Mouse (Mus musculus): Measurements from ENCODE around the gene Gstm3. TPM values are rescaled to one million over a fixed set of nuclear protein-coding genes. Genes with fewer than 3 reads are reported as not detected.

Gene Gstm3
- polyA plus RNA-seq, 1 experiment: not detected

GRCm38 (mm10) chr3:107931670-107932069 is 37.4 kb downstream of the Gstm3 start, which contains the start of gene Gstm7:
TSS of gene Gstm7 (minus strand) at chr3:107931817.
- H3K79me2 ChIP-seq (ENCODE audit: control insufficient read depth, insufficient read depth): no peaks in the 10 kb centered on the region
- H3K36me3 ChIP-seq (ENCODE audit: control insufficient read depth, insufficient read depth): no peaks in the 10 kb centered on the region
- H3K4me3 ChIP-seq (ENCODE audit: insufficient read depth, poor library complexity, severe bottlenecking): no peak within 1 kb of the TSS
- peaks cover 10% of the 10 kb centered on the region for H3K27me3 ChIP-seq (ENCODE audit: control insufficient read depth, insufficient read depth, insufficient read length)
- H3ac ChIP-seq (ENCODE audit: control insufficient read depth, insufficient read length, low read depth): no peak within 1 kb of the TSS
- no peaks in the 10 kb centered on the region for H3K79me3 ChIP-seq (ENCODE audit: low read depth)
- TF ChIP-seq FOSL1 (IDR thresholded peaks at IDR 0.05; ENCODE audit: insufficient read depth, low read length, poor library complexity, severe bottlenecking) (no peak), MAX (IDR thresholded peaks at IDR 0.05) (no peak), MYOG (IDR thresholded peaks at IDR 0.05; ENCODE audit: control insufficient read depth, extremely low read depth, insufficient read length) (no peak), CEBPB (IDR thresholded peaks at IDR 0.05; ENCODE audit: low read depth) (no peak), MYOD1 (IDR thresholded peaks at IDR 0.05; ENCODE audit: control insufficient read depth, insufficient read length, low read depth) (no peak), CTCF (IDR thresholded peaks at IDR 0.05; ENCODE audit: control insufficient read depth, insufficient read depth, insufficient read length) (no peak), USF1 (IDR thresholded peaks at IDR 0.05; ENCODE audit: low read depth) (no peak)

- H3K4me3 ChIP-seq (ENCODE audit: insufficient read depth, poor library complexity, severe bottlenecking): no peak overlapping the region
- no peaks in the 10 kb centered on the region for H3K79me2 ChIP-seq (ENCODE audit: control insufficient read depth, insufficient read depth)
- TF ChIP-seq MYOG (IDR thresholded peaks at IDR 0.05; ENCODE audit: control insufficient read depth, extremely low read depth, insufficient read length): no peak
- no peak for TF ChIP-seq FOSL1 (IDR thresholded peaks at IDR 0.05; ENCODE audit: insufficient read depth, low read length, poor library complexity, severe bottlenecking)
- no peak for TF ChIP-seq USF1 (IDR thresholded peaks at IDR 0.05; ENCODE audit: low read depth)
- TF ChIP-seq MYOD1 (IDR thresholded peaks at IDR 0.05; ENCODE audit: control insufficient read depth, insufficient read length, low read depth): no peak
- TF ChIP-seq CTCF (IDR thresholded peaks at IDR 0.05; ENCODE audit: control insufficient read depth, insufficient read depth, insufficient read length): no peak
Observed at GRCm38 (mm10) chr3:107931134-107931533, 37.9 kb downstream of the Gstm3 start.

GRCm38 (mm10) chr3:107929731-107930130 is 39.4 kb downstream of the Gstm3 start:
- TF ChIP-seq FOSL1 (IDR thresholded peaks at IDR 0.05; ENCODE audit: insufficient read depth, low read length, poor library complexity, severe bottlenecking) (no peak), MAX (IDR thresholded peaks at IDR 0.05) (no peak), MYOG (IDR thresholded peaks at IDR 0.05; ENCODE audit: control insufficient read depth, extremely low read depth, insufficient read length) (no peak), CEBPB (IDR thresholded peaks at IDR 0.05; ENCODE audit: low read depth) (no peak), MYOD1 (IDR thresholded peaks at IDR 0.05; ENCODE audit: control insufficient read depth, insufficient read length, low read depth) (no peak), CTCF (IDR thresholded peaks at IDR 0.05; ENCODE audit: control insufficient read depth, insufficient read depth, insufficient read length) (no peak), USF1 (IDR thresholded peaks at IDR 0.05; ENCODE audit: low read depth) (no peak)
- Histone ChIP-seq H3K79me2 (ENCODE audit: control insufficient read depth, insufficient read depth) (no peaks in the 10 kb centered on the region), H3K79me3 (ENCODE audit: low read depth) (no peaks in the 10 kb centered on the region), H3K27me3 (ENCODE audit: control insufficient read depth, insufficient read depth, insufficient read length) (peaks cover 15% of the 10 kb centered on the region), H3K36me3 (ENCODE audit: control insufficient read depth, insufficient read depth) (no peaks in the 10 kb centered on the region), H3ac (ENCODE audit: control insufficient read depth, insufficient read length, low read depth) (no peak overlapping the region), H3K4me3 (ENCODE audit: insufficient read depth, poor library complexity, severe bottlenecking) (no peak overlapping the region)

More at GRCm38 (mm10) chr3:107931134-107931533, 37.9 kb downstream of the Gstm3 start:
- H3K79me3 ChIP-seq (ENCODE audit: low read depth): no peaks in the 10 kb centered on the region
- H3K36me3 ChIP-seq (ENCODE audit: control insufficient read depth, insufficient read depth): no peaks in the 10 kb centered on the region
- H3K27me3 ChIP-seq (ENCODE audit: control insufficient read depth, insufficient read depth, insufficient read length): peaks cover 10% of the 10 kb centered on the region
- no peak overlapping the region for H3ac ChIP-seq (ENCODE audit: control insufficient read depth, insufficient read length, low read depth)

- no peaks in the 10 kb centered on the region for H3K79me2 ChIP-seq (ENCODE audit: control insufficient read depth, insufficient read depth)
- H3ac ChIP-seq (ENCODE audit: control insufficient read depth, insufficient read length, low read depth): no peak overlapping the region
- no peak overlapping the region for H3K4me3 ChIP-seq (ENCODE audit: insufficient read depth, poor library complexity, severe bottlenecking)
Observed at GRCm38 (mm10) chr3:107929243-107929642, 39.8 kb downstream of the Gstm3 start.

GRCm38 (mm10) chr3:107928691-107929090 is 40.4 kb downstream of the Gstm3 start:
- no peak overlapping the region for H3ac ChIP-seq (ENCODE audit: control insufficient read depth, insufficient read length, low read depth)
- H3K36me3 ChIP-seq (ENCODE audit: control insufficient read depth, insufficient read depth): no peaks in the 10 kb centered on the region
- TF ChIP-seq MYOD1 (IDR thresholded peaks at IDR 0.05; ENCODE audit: control insufficient read depth, insufficient read length, low read depth) (no peak), CTCF (IDR thresholded peaks at IDR 0.05; ENCODE audit: control insufficient read depth, insufficient read depth, insufficient read length) (no peak), MAX (IDR thresholded peaks at IDR 0.05) (no peak), USF1 (IDR thresholded peaks at IDR 0.05; ENCODE audit: low read depth) (no peak), MYOG (IDR thresholded peaks at IDR 0.05; ENCODE audit: control insufficient read depth, extremely low read depth, insufficient read length) (no peak), FOSL1 (IDR thresholded peaks at IDR 0.05; ENCODE audit: insufficient read depth, low read length, poor library complexity, severe bottlenecking) (no peak), CEBPB (IDR thresholded peaks at IDR 0.05; ENCODE audit: low read depth) (no peak)
- no peaks in the 10 kb centered on the region for H3K79me3 ChIP-seq (ENCODE audit: low read depth)
- H3K79me2 ChIP-seq (ENCODE audit: control insufficient read depth, insufficient read depth): no peaks in the 10 kb centered on the region
- H3K27me3 ChIP-seq (ENCODE audit: control insufficient read depth, insufficient read depth, insufficient read length): peaks cover 9% of the 10 kb centered on the region
- no peak overlapping the region for H3K4me3 ChIP-seq (ENCODE audit: insufficient read depth, poor library complexity, severe bottlenecking)

More at GRCm38 (mm10) chr3:107929243-107929642, 39.8 kb downstream of the Gstm3 start:
- no peak for TF ChIP-seq USF1 (IDR thresholded peaks at IDR 0.05; ENCODE audit: low read depth)
- Histone ChIP-seq H3K36me3 (ENCODE audit: control insufficient read depth, insufficient read depth) (no peaks in the 10 kb centered on the region), H3K27me3 (ENCODE audit: control insufficient read depth, insufficient read depth, insufficient read length) (peaks cover 13% of the 10 kb centered on the region), H3K79me3 (ENCODE audit: low read depth) (no peaks in the 10 kb centered on the region)

- no peak for TF ChIP-seq CEBPB (IDR thresholded peaks at IDR 0.05; ENCODE audit: low read depth)
- TF ChIP-seq MYOD1 (IDR thresholded peaks at IDR 0.05; ENCODE audit: control insufficient read depth, insufficient read length, low read depth): no peak
- no peak for TF ChIP-seq FOSL1 (IDR thresholded peaks at IDR 0.05; ENCODE audit: insufficient read depth, low read length, poor library complexity, severe bottlenecking)
- TF ChIP-seq CTCF (IDR thresholded peaks at IDR 0.05; ENCODE audit: control insufficient read depth, insufficient read depth, insufficient read length): no peak
- no peak for TF ChIP-seq MYOG (IDR thresholded peaks at IDR 0.05; ENCODE audit: control insufficient read depth, extremely low read depth, insufficient read length)
- no peak for TF ChIP-seq USF1 (IDR thresholded peaks at IDR 0.05; ENCODE audit: low read depth)
- TF ChIP-seq MAX (IDR thresholded peaks at IDR 0.05): no peak
- Histone ChIP-seq H3ac (ENCODE audit: control insufficient read depth, insufficient read length, low read depth) (no peak overlapping the region), H3K36me3 (ENCODE audit: control insufficient read depth, insufficient read depth) (no peaks in the 10 kb centered on the region), H3K79me2 (ENCODE audit: control insufficient read depth, insufficient read depth) (no peaks in the 10 kb centered on the region), H3K27me3 (ENCODE audit: control insufficient read depth, insufficient read depth, insufficient read length) (peaks cover 12% of the 10 kb centered on the region), H3K79me3 (ENCODE audit: low read depth) (no peaks in the 10 kb centered on the region), H3K4me3 (ENCODE audit: insufficient read depth, poor library complexity, severe bottlenecking) (no peak overlapping the region)
Observed at GRCm38 (mm10) chr3:107927841-107928240, 41.2 kb downstream of the Gstm3 start.

All from C2C12 (cell line).